Mouse (Mus musculus): ENCODE data around the gene Plekhs1.
"Not testable (repeated sequence)": the region's sequence is repeated elsewhere in the genome, so short reads cannot be mapped to it uniquely, and the experiment has no call there.

DNA sequence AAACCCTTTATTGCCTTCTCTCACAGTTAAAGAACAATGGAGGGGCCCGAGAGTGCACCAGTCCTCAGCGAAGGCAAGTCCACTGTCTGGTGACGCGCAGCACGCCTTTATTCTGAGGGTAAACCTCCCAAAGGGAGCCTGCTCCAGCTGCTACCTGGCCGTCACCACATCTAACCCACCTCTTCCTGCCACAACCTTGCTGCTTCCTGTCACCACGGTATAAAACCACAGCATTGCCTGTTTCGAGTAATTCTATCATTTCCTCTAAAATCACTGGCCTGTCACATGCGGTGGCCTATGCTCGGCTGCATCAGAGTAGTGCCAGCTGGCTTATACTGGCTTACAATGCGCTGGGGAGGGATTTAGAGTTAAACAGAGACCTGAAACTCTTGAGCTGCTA, 69.1 kb downstream of the Plekhs1 start:
- TF ChIP-seq CTCF (IDR thresholded peaks at IDR 0.05; ENCODE audit: extremely low read depth, insufficient read depth, insufficient read length, insufficient replicate concordance); POLR2A (IDR thresholded peaks at IDR 0.05; ENCODE audit: low read depth, low read length): not testable (repeated sequence)
